Mouse (Mus musculus) 416B (cell line): ENCODE results near the gene Dlg3.

Source experiments
- DNase-seq: peaks from one replicate; pipeline ENCODE4 v3.0.0; 2011; ENCODE audit warnings: low read depth

Dlg3 gene

DNA sequence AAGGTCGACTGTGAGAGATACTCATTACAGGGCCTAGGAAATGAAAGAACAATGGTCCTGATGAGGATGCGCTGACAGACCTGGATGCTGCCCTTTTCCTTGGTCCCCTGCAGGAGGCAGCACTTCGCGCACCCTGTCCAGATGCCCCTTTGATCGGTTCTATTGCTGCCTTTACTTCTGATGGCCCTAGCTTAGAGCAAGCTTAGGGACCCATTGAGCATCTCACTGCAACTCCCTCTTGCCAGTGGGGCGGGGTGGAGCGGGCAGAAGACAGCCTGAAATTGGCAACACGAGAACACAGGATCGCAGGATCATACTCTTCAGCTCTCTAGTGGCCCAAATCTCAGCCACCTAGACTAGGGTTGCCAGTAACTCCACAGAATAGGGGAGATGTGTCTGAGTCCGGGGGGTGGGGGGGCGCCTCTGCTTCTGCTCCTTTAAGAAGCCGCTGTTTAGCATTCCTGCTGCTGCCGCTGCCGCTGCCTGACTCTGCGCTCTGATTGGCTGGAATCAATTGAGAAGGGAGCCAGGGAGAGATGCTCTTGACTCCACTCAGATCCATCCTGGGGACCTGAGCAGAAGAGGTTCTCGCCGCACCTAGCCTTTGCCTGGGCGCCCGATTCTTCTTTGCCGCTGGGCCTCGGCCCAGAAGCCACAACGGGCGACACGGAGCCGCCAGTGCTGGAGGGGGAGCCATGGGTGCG, at the start of gene Dlg3:
Dlg3 (plus strand) TSS at position 542 of the 704 bp plus-strand sequence.
- DNase-seq, result no peak

DNA sequence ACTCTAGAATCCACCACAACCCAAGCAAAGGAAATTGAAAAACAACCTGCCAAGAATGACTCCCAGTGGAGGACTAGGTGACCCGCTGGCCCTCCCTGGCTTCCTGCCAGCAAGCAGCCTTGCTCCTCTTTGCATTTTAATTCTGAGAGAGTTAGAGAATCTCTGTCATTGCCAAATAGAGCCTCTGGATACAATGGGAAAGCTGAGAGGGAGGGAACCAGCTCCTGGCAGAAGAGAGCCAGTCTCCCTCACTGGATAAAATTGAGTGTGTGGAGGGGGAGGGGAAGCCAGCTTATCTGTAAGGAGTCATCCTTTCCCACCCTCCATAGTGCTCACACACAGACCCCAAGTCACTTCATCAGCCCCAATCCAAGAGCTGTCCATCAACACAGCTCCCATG, 38.6 kb upstream of the Dlg3 start:
- no peak for DNase-seq

DNA sequence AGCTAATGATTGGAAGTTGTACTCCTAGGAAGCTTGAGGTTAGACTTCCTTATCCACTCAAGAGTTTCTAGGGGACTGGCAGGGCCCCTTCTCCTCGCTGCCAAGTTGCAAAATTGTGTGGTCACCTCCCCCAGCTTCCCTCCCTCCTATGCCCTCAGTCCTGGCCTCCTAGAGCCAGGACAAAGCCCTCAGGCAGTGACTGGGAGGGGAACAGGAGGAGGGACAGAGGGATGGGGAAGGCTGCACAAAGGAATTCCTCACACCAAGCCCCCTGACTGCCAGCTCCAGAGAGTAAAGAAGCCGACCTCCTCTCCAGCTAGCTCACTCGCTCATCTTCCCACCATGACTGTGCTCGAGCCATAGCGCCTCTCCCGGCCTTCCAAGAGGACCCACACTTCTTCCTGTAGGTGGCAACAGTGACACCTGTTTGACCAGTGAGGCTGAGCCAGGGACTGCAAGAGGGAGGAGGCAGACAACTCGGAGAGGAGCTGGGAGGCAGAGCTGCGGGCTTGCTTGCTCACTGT, 37.8 kb upstream of the Dlg3 start, which contains the start of gene Gdpd2:
Gdpd2 (plus strand) TSS at position 209 of the 524 bp plus-strand sequence.
- DNase-seq, result no peak

DNA sequence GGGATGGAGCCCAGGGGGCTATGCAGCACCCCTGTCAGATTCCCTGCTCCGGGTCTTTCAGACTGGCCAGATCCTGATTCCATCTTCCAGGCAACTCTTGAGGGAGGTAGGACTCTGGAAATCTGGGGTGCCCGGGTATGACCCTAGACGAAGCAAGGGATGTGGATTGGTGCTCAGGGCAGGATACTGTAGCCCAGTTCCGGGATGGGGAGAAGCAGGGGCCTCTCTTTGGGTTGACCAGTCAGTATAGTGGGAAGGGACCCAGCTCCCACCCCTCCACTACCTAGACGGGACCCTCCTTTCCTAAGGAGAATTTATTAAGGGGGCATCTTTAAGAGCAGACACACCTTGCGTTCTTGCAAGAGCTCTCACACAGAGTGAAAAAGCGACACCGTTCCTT, 37.3 kb upstream of the Dlg3 start:
- DNase-seq, result no peak

DNA sequence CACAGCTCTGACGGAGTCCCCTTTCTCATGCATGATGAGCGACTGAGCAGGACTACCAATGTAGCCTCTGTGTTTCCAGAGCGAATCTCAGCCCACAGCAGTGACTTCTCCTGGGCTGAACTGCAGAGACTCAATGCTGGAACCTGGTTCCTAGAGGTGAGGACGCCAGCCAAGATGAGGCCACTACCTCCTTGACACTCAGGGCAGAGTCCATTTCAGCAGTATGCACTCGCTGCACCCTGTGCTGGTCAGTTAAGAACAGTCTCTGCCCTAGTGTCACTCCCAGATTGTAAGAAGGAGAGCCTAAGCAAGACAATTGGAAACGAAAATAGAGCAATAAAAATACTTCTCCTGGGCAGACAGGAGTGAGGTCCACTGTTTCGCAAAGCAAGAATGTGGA, 33.2 kb upstream of the Dlg3 start:
- no peak for DNase-seq

DNA sequence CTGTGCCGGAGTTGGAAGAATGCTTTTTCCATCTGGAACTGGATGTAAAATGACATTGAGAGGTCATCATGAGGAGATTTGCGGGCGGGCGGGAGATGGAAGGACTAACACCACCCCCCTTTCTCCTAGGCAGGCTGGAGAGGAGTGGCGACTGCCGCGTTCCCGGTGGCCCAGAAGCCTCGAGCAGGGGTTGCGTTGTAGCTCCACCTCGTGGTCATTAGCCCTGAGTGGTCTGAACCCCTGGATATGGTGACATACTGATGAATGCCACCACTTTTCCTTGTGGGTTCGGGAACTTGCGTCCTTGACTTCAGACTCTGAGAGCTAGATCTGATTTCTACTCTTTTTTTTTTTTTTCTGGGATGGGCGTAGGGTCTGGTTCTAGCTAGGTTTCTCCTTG, 28.6 kb upstream of the Dlg3 start:
- DNase-seq, result peak; percentile 65

DNA sequence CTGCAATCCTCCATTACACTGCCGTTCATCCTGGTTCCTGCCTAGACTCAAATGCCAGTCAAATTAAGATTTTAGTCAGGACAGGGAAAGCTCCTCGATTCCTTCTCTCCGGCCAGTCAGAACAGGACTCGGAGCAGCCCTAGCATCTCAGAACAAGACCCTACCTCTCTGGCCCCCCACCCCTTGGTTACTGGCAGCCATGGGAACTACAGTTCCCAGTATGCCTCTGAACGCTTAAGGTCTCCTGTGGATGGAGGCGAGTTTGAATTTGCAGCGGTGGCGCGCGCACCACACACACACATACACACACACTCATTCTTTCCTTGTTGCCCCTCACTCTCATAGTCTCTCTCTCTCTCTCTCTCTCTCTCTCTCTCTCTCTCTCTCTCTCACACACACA, 28.1 kb upstream of the Dlg3 start:
- DNase-seq, result peak; percentile 25

DNA sequence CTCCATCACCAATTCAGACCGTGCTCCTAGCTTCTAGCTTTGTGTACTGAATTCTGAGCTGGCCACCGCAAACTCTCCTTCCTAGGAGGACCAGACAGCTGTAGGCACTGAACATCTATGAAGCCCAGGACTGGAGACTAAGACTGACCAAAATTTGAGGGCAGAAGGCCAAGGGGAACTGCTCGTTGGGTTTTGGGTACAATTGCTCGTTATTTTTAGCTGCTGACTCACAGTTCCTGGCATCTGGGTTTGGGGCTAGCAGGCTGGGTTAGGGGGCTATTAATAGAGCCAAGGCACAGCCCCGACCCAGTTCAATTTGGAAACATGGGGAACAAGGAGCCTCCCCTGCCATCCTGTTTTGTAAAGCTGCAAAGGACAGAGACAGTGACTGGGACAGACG, 26.7 kb upstream of the Dlg3 start:
- DNase-seq, result peak; percentile 85

DNA sequence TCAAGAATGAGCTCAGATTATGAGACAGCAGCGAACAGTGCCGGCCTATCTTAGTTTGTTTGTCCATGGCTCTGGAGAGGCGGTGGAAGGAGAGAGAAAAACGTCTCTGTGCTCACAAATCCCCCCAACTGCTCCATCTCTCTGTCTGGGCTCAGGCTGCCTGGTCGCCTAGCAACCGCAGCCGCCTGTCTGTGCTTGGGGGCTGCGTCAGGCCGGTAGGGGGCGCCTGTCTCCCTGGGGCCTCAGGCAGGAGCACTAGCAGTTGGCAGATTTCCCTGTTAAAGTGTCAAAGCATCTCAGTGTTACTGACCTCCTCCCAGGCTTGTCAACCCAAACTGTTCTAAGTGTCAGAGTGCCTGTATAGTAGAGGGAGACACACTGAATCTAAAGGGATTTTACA, 25.6 kb upstream of the Dlg3 start:
- DNase-seq, result peak; percentile 43

DNA sequence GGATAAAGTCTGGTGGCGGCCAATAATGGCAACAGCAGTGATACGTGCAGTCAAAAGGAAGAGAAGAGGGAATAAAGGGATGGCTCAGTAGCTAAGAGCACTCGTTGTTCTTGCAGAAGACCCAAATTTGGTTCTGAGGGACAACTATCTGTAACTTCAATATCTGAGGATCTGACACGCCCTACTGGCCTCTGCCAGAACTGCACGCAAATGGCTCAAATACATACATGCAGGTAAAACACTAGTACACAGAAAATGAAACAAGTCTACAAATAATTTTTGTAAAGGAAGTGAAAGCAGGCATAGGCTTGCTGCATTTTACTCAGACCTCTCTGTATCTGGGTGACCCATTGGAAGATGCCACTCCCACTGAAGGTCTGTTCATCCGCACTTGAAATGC, 1.7 kb upstream of the Dlg3 start:
- peak; percentile 40 for DNase-seq

DNA sequence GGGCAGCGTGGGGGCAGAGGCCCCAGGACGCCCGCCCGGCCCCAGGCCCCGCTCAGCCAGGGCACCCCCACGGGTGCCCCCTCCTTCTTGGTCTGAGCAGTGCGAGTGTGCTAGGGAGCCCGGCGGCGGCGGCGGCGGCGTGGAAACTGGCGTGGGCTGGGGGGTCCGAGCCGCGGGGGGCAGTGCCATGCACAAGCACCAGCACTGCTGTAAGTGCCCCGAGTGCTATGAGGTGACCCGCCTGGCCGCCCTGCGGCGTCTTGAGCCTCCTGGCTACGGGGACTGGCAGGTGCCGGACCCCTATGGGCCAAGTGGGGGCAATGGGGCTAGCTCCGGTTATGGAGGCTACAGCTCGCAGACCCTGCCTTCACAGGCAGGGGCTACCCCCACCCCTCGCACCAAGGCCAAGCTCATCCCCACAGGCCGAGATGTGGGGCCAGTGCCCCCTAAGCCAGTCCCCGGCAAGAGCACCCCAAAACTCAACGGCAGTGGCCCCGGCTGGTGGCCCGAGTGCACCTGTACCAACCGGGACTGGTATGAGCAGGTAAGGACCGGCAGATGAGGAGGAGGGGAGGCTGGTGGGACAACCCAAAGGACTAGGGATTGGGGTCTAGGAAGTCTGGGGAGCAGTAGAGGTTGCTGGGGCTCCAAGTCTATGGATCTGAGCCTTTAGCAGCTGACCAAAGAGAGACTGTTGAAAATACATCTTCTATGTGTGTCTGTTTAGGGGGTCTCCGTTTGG, 534 bp downstream of the Dlg3 start:
- DNase-seq, result no peak

DNA sequence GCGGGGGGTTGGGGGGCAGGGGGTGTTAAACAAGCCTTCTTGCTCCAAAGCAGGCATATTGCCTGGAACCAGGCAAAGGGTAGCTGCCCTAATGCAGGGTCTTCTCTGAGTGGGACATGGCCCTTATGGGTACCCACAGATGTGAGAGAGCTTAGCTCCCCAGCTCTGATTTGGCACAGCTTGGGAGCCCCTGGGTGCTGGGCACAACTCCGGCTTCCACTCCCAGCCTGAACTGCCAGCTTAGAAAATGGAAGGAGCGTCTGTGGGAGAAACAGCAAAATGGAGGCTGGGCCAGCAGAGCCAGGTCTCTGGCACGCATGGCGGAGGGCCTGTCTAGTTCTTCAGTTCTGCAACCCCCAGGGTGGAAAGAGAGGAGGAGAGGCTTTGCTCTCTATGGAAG, 1.8 kb downstream of the Dlg3 start:
- no peak for DNase-seq

DNA sequence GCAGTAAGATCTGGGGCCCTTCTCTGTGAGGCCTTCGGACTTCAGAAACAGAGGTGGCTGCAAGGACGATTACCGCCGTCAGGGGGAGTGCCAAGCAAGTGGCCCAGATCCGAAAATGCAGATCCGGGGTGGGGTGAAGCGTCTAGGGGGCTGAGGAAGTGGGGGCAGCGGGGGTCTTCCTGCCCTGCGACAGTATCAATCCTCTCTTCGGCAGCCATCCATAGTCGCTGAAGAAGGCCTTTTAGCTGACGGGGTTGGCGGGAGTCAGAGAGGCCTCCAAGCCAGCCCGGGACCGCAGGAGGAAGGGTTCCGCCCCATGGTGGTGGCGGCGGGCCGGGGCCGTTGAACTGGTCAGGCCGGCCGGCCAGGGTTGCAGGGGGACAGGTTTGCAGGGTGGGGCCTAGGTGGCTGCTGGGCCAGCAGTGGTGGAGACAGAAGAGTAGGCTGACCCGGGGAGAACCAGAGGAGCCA, 6.9 kb downstream of the Dlg3 start:
- DNase-seq, result peak; percentile 51

DNA sequence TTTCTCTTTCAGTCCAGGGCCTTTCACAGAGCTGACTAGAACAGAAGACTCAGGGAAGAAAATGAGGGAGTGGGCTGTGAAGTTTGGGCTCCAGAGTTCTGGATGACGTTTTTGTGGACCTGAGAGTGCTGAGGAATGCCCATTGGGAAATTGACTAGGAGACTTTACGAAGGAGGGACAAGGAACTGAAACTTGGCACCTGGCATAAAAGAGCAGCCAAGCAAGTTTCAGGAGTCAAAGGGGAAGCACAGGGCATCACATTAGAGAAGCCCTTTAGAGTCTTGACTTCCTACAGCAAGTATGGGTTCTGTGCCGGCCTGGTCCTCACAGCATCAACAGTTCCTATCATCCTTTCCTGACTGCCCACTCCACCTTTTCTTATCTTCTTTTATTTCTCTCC, 7.9 kb downstream of the Dlg3 start:
- no peak for DNase-seq

DNA sequence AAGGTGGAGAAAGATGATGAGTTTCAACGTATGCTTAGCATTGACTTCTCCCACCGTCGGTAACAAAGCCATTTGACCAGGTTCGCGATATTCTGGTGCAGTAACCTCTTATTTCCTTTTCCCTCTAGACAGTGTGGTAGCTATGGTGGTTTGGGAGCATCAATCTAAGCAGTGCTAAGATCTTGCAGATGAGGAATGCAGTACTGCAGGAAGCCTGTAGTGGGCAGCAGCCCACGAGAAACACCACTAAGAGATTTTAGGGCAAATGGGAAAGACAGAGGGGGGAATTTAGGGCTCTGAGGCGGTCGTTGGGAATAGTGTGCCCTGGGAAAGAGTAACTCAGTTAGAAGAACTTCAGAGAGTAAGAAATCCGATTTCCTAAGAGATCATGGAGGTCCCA, 9.0 kb downstream of the Dlg3 start:
- peak; percentile 35 for DNase-seq

DNA sequence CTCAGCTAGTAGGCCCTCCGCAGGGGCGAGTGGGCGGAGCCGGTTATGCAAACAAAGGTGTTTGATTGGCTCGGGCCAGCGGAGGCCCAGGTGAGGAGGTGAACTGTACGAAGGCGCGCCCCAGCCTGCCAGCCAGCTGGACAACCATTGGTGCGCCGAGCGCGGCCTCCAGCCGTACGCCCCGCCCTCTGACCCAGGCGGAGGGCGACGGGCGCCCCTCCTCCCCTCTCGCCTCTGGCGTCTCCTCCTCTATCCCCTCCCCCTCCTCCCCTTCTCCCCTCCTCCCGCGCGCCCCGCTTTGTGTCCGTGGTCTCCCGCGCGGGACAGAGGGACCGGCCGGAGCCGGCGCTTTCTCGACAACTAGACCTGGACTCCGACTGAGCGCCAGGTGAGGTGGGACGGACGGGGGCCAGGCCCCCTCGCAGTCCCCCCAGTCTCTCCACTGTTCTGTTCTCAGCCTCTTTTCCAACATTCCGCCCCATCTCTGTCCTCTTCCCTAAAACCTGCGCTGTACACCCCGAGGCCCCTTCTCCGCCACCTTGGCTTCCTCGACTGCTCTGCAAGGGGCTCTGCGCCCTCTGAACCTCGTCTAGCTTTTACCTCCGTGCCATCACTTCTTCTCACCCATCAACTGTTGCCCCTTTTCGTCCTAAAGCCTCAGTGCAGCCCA, 9.6 kb downstream of the Dlg3 start:
- DNase-seq, result no peak

DNA sequence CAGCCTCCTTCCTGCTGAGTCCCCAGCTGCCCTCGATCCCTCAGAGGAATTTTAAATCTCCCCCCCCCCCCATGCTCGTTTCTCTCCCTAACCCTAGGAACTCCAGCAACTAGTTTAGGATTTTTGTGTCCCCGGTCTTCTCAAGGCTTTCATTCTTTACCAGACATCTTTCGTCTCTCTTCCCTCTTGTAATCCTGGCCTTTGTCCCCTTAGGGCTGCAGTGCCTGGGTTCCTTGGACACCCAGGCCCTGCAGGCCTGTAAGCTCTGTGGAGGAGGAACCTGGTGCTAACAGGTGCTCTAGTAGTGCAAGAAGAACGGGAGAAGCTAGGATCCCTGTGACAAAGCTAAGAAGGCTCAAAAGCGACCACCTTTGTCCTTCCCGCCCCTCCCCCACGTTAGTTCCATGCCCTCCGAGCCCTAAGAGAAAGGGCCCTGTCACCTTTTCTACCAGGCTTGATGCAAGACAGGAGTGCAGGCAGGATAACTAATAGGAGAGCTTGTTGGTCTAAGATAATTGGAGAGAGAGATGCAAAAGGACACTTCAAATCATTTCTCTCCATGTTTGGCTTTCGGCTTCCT, 10.2 kb downstream of the Dlg3 start:
- DNase-seq, result no peak

DNA sequence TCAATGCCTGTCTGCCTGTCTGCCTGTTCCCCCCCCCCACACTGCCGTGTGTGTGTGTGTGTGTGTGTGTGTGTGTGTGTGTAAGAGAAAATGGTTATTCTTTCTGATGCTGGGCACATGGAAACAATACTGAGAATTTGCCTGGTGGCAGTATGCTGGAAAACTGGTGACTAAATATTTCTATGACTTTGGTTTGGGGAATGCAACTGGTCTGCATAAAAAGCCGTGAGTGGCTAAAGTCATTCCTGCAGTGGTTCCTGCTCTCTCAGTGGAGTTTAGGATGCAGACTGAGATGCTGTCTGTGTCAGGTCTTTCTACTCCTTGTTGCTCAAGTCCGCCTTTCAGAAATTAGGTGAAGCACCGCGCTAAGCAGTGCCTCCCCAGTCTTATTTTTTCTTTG, 10.9 kb downstream of the Dlg3 start:
- DNase-seq, result no peak

DNA sequence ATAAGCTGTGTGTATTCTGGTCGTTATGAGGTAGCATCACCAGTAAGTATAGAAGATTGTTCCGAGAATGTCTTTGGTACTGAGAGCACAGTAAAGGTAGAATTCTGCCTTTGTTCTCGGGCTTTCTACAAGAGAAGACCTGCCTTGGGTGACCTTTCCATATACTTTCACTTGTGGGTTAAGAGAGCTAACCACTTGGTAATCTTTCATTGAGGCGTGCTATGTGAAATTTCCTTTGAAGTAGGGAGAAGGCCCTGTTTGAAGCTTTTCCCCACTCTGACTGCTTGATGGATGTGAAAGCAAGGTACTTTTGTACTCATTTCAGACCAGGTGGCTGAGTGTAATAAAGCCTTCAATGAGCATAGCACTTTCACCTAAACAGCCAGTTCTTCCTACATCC, 21.8 kb downstream of the Dlg3 start:
- no peak for DNase-seq

DNA sequence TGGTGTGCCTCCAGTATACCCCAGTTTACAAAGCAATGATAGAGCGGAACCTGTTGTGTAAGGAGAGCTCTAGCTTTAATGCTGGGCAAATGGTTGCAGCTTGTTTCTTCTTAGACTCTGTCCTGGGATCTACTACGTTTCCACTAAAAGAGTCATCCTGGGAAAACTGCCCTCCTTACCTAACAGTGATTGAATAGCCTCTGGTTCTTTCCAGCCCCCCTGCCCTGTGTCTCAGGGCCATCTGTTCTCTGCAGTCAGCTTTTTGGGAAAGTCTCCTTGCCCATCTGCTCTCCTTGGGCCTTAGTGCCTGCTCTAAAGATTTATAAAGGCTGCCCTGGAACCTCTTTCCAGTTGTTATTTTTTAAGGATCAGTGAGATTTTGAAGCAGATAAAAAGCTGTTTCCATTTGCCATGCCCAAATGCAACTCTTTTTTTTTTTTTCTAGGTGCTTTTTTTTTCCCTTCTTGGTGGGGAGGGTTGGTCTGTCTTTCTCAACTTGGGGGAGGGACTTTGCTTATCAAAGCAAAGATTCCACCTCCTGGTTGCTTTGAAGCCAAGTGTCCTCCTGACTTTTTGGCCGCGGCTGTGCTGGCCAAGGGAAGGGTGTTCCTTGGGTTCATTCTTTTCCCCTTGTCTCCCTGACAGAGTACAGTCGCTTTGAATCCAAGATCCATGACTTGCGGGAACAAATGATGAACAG, 28.7 kb downstream of the Dlg3 start:
- DNase-seq, result no peak

DNA sequence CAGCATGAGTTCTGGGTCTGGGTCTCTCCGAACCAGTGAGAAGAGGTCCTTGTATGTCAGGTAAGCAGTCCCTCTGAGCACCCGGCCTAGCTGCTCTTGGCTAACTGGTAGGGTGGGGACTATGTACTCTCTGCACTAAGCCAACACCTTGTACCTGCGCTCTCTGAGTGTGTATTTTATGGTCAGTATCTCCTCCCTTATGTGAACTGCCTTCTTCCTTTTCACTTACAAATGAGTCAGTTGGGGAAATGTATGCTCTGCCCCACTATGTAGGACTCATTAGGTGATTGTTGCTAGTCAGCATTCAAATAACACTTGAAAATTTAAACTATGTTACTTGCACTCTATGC, 29.2 kb downstream of the Dlg3 start:
- no peak for DNase-seq

DNA sequence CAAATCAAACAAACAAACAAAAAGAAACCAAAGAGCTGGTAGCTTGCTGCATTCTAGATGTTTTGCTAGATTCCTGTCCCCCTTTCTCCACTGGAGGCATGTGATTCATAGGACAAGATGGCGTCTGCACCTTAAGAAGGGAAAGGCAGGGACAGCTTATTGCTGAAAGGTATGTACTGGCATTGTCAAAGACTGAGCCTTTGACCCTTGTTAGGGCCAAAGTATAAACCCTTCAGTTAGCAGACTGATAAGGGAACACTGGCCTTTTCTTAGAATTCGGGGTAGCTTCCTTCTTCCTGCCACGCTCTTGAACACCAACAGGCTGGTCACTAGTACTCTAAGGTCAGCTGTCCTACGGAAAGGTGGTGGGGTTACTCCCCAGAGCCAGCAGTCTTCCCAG, 29.8 kb downstream of the Dlg3 start:
- DNase-seq, result no peak
